Mouse (Mus musculus): ENCODE measurements at regions not wholly inside any gene's neighbourhood (a gene's known extent, or its start where the extent isn't known, plus 50 kb on each side); places are given as distances from the start of the nearest gene placed in this dataset.

- no peak for ATAC-seq
- no peak overlapping the region for H3K4me2 ChIP-seq
- no peaks in the 10 kb centered on the region for H3K27me3 ChIP-seq
- no peak overlapping the region for H3K9ac ChIP-seq
- no peak overlapping the region for H3K27ac ChIP-seq
- no peaks in the 10 kb centered on the region for H3K9me3 ChIP-seq (replicated peaks)
- WGBS: 73% methylated on average over 5 of the region's 5 CpGs
- no peak overlapping the region for H3K4me3 ChIP-seq
- no peaks in the 10 kb centered on the region for H3K4me1 ChIP-seq
- no peaks in the 10 kb centered on the region for H3K36me3 ChIP-seq (ENCODE audit: poor library complexity, severe bottlenecking)
These were observed 56.9 kb upstream of the Ppargc1a start for GRCm38 (mm10) chr5:51624400-51624799.

Data from forebrain, embryonic 13.5 days (tissue).